In genomic region chr7:103870667-103871066, GRCm38 (mm10) we compare ENCODE assay signal across 15 mouse cellular contexts. TPM values are rescaled to one million over a fixed set of nuclear protein-coding genes. Genes with fewer than 3 reads are reported as not detected.
DNase-seq lines count a peak whose midpoint lies in the region; ATAC-seq and TF ChIP-seq lines count a peak whose summit lies in the region.
"Had no signal": no experiment of that assay in that cellular context is flagged by ENCODE, and none has a peak within 500 bp of the region (broad histone marks: within the 10 kb centered on the region; RNA-seq: fewer than 3 reads in every experiment).

No protein-coding gene starts in this region.

- H3K4me3 ChIP-seq in heart, embryonic 11.5 days (ENCODE audit: low read depth, low read length) = no peak overlapping the region
- no peak overlapping the region for H3K4me3 ChIP-seq in stomach, embryonic 14.5 days (ENCODE audit: low read depth, low read length)
- H3K4me3 ChIP-seq in stomach, postnatal 0 days (ENCODE audit: low read depth, low read length) = no peak overlapping the region
- peak overlapping the region in 1 of 2 experiments; percentile 20; a peak in 2 of 4 replicates for H3K4me3 ChIP-seq in liver, embryonic 14.5 days (ENCODE audit: insufficient read depth in 1 of 2, low read depth in 2 of 2, low read length in 2 of 2)
- H3K4me3 ChIP-seq in midbrain, embryonic 16.5 days (ENCODE audit: low read depth, low read length) = no peak overlapping the region
- H3K4me3 ChIP-seq: limb, embryonic 15.5 days had no signal

- no peak for TF ChIP-seq EP300 in stomach, postnatal 0 days (optimal IDR thresholded peaks at IDR 0.05)
- TF ChIP-seq EP300 in liver, embryonic 14.5 days (IDR thresholded peaks at IDR 0.05; ENCODE audit: low read depth) = peak; percentile 99

- peak overlapping the region; percentile 84 for H3K27ac ChIP-seq in heart, embryonic 11.5 days (ENCODE audit: low read depth, low read length)
- H3K27ac ChIP-seq in stomach, embryonic 14.5 days (ENCODE audit: low read length) = no peak overlapping the region
- H3K27ac ChIP-seq in stomach, postnatal 0 days (replicated peaks) = no peak overlapping the region
- peak overlapping the region; percentile 99 for H3K27ac ChIP-seq in liver, embryonic 14.5 days
- H3K27ac ChIP-seq in midbrain, embryonic 16.5 days (ENCODE audit: low read length) = no peak overlapping the region
- H3K27ac ChIP-seq: hindbrain, postnatal 0 days; limb, embryonic 15.5 days had no signal

- DNase-seq in heart, postnatal 25 days (ENCODE audit: low spot score) = no peak
- no peak for DNase-seq in stomach, postnatal 0 days (ENCODE audit: low spot score)
- peak in 2 of 3 experiments; percentile 92 for DNase-seq in liver, embryonic 14.5 days (ENCODE audit: low read depth in 3 of 3, low spot score in 3 of 3)
- no peak for DNase-seq in left cerebral cortex, adult 9 months (ENCODE audit: low spot score in 2 of 2)
- DNase-seq in embryo, embryonic 10.5 days (ENCODE audit: low spot score) = no peak
- DNase-seq: adrenal gland, postnatal 25 days; cerebellum, adult 2 months; kidney, postnatal 4 days; right cerebral cortex, postnatal 25 days had no signal

- ATAC-seq in heart, embryonic 11.5 days (replicated peaks; ENCODE audit: insufficient number of reproducible peaks, low FRiP score, low TSS enrichment) = peak; percentile 89
- peak; percentile 67; the same call in 1 of the 2 replicates for ATAC-seq in stomach, embryonic 14.5 days (ENCODE audit: insufficient number of reproducible peaks, insufficient read depth, low FRiP score, low read depth)
- no peak for ATAC-seq in stomach, postnatal 0 days (ENCODE audit: low FRiP score, low TSS enrichment)
- peak; percentile 88 for ATAC-seq in liver, embryonic 14.5 days (ENCODE audit: insufficient read depth)
- no peak for ATAC-seq in midbrain, embryonic 16.5 days
- ATAC-seq: hindbrain, postnatal 0 days had no signal

- H3K4me1 ChIP-seq in heart, embryonic 11.5 days (ENCODE audit: control insufficient read depth, insufficient read depth, low read length) = no peaks in the 10 kb centered on the region
- no peaks in the 10 kb centered on the region for H3K4me1 ChIP-seq in stomach, embryonic 14.5 days (ENCODE audit: control insufficient read depth, insufficient read depth, low read length)
- H3K4me1 ChIP-seq in stomach, postnatal 0 days (replicated peaks; ENCODE audit: control insufficient read depth, insufficient read depth) = no peaks in the 10 kb centered on the region
- peaks cover 62 to 63% of the 10 kb centered on the region in 2 experiments for H3K4me1 ChIP-seq in liver, embryonic 14.5 days (replicated peaks; ENCODE audit: control insufficient read depth in 2 of 2, insufficient read depth in 2 of 2, low read length in 1 of 2)
- no peaks in the 10 kb centered on the region for H3K4me1 ChIP-seq in midbrain, embryonic 16.5 days (ENCODE audit: control insufficient read depth, insufficient read depth, low read length)
- H3K4me1 ChIP-seq: limb, embryonic 15.5 days had no signal

- no peaks in the 10 kb centered on the region for H3K27me3 ChIP-seq in heart, embryonic 11.5 days (ENCODE audit: control insufficient read depth, insufficient read depth, low read length)
- H3K27me3 ChIP-seq in stomach, embryonic 14.5 days (ENCODE audit: control insufficient read depth, insufficient read depth, low read length) = no peaks in the 10 kb centered on the region
- H3K27me3 ChIP-seq in stomach, postnatal 0 days (ENCODE audit: control insufficient read depth, insufficient read depth, low read length) = no peaks in the 10 kb centered on the region
- no peaks in the 10 kb centered on the region for H3K27me3 ChIP-seq in liver, embryonic 14.5 days (ENCODE audit: control insufficient read depth, insufficient read depth, low read length)
- no peaks in the 10 kb centered on the region for H3K27me3 ChIP-seq in midbrain, embryonic 16.5 days (ENCODE audit: control insufficient read depth, insufficient read depth, low read depth, low read length)
- H3K27me3 ChIP-seq: limb, embryonic 15.5 days had no signal

- no peak overlapping the region for H3K4me2 ChIP-seq in heart, embryonic 11.5 days
- no peak overlapping the region for H3K4me2 ChIP-seq in stomach, embryonic 14.5 days (replicated peaks; ENCODE audit: low read depth, low read length)
- H3K4me2 ChIP-seq in stomach, postnatal 0 days (replicated peaks; ENCODE audit: low read depth) = no peak overlapping the region
- peak overlapping the region; percentile 67 for H3K4me2 ChIP-seq in liver, embryonic 14.5 days (ENCODE audit: low read depth)
- H3K4me2 ChIP-seq in midbrain, embryonic 16.5 days (ENCODE audit: low read length) = no peak overlapping the region
- H3K4me2 ChIP-seq: limb, embryonic 15.5 days had no signal

- TF ChIP-seq CTCF in stomach, postnatal 0 days (IDR thresholded peaks at IDR 0.05; ENCODE audit: low read depth) = no peak
- TF ChIP-seq CTCF in liver, embryonic 14.5 days (IDR thresholded peaks at IDR 0.05; ENCODE audit: low read depth) = no peak

- intact Hi-C loops in heart, postnatal 25 days (cut with DNase I) = loop anchor here (5.0 kb wide), 1 partner anchor 78 kb away; the partner anchor contains the start of gene Olfr67

- no peak overlapping the region; the same call in 1 of the 2 replicates for H3K9ac ChIP-seq in heart, embryonic 11.5 days (ENCODE audit: low read depth, low read length)
- no peak overlapping the region for H3K9ac ChIP-seq in stomach, embryonic 14.5 days (replicated peaks; ENCODE audit: low read depth, low read length)
- H3K9ac ChIP-seq in stomach, postnatal 0 days (ENCODE audit: low read length) = no peak overlapping the region
- H3K9ac ChIP-seq in liver, embryonic 14.5 days (replicated peaks) = peak overlapping the region; percentile 87
- no peak overlapping the region for H3K9ac ChIP-seq in midbrain, embryonic 16.5 days (ENCODE audit: low read depth, low read length)
- H3K9ac ChIP-seq: limb, embryonic 15.5 days had no signal

- H3K9me3 ChIP-seq in heart, embryonic 11.5 days (replicated peaks; ENCODE audit: control insufficient read depth, low read length) = no peaks in the 10 kb centered on the region
- H3K9me3 ChIP-seq in stomach, embryonic 14.5 days (ENCODE audit: control insufficient read depth, low read depth, low read length) = no peaks in the 10 kb centered on the region
- no peaks in the 10 kb centered on the region for H3K9me3 ChIP-seq in stomach, postnatal 0 days (ENCODE audit: control insufficient read depth, low read length)
- H3K9me3 ChIP-seq in liver, embryonic 14.5 days (ENCODE audit: control insufficient read depth, low read length) = no peaks in the 10 kb centered on the region
- H3K9me3 ChIP-seq in midbrain, embryonic 16.5 days (replicated peaks; ENCODE audit: control insufficient read depth, low read length, poor library complexity, severe bottlenecking) = no peaks in the 10 kb centered on the region
- H3K9me3 ChIP-seq: limb, embryonic 15.5 days had no signal

- no peaks in the 10 kb centered on the region for H3K36me3 ChIP-seq in heart, embryonic 11.5 days (ENCODE audit: control insufficient read depth, insufficient read depth, low read length)
- H3K36me3 ChIP-seq in stomach, embryonic 14.5 days (ENCODE audit: control insufficient read depth, insufficient read depth, low read length) = no peaks in the 10 kb centered on the region
- H3K36me3 ChIP-seq in stomach, postnatal 0 days (ENCODE audit: control insufficient read depth, insufficient read depth, low read length) = no peaks in the 10 kb centered on the region
- no peaks in the 10 kb centered on the region for H3K36me3 ChIP-seq in liver, embryonic 14.5 days (replicated peaks; ENCODE audit: control insufficient read depth, insufficient read depth, low read depth)
- no peaks in the 10 kb centered on the region for H3K36me3 ChIP-seq in midbrain, embryonic 16.5 days (ENCODE audit: control insufficient read depth, insufficient read depth, low read length)
- H3K36me3 ChIP-seq: limb, embryonic 15.5 days had no signal

RNA-seq across cellular contexts. Expression of gene Olfr66, which starts 15.4 kb away (rescaled TPM):
- polyA plus RNA-seq in heart, embryonic 11.5 days (2014; fragmentation: Nextera tagmentation; extraction: Ambion mirVana) = not detected in 2 replicates
- not detected for total RNA-seq in heart, postnatal 25 days (2021)
- not detected in 2 replicates for polyA plus RNA-seq in stomach, embryonic 14.5 days (2014; fragmentation: Nextera tagmentation; extraction: Ambion mirVana)
- not detected in 2 replicates for polyA plus RNA-seq in stomach, postnatal 0 days (2015; fragmentation: Nextera tagmentation; extraction: Ambion mirVana)
- polyA plus RNA-seq in liver, embryonic 14.5 days (2012; rRNA removed) = 0.03 TPM in 1 of 2 replicates, not detected in the other
- polyA plus RNA-seq in liver, embryonic 14.5 days (2014; fragmentation: Nextera tagmentation; extraction: Ambion mirVana) = not detected in 2 replicates
- not detected in 2 replicates for polyA plus RNA-seq in midbrain, embryonic 16.5 days (2015; fragmentation: Nextera tagmentation; extraction: Ambion mirVana)
- total RNA-seq: adrenal gland, postnatal 25 days; heart, adult 8-10 months; hindbrain, postnatal 0 days had no signal
- polyA plus RNA-seq: cerebellum, adult 2 months; hindbrain, postnatal 0 days; limb, embryonic 15.5 days had no signal

RNA-seq across cellular contexts. Expression of gene Hbb-y, which starts 17.7 kb away (rescaled TPM):
- polyA plus RNA-seq in heart, embryonic 11.5 days (2014; fragmentation: Nextera tagmentation; extraction: Ambion mirVana) = 35,401 and 41,924 TPM in 2 replicates
- total RNA-seq in heart, postnatal 25 days (2021) = not detected
- polyA plus RNA-seq in stomach, embryonic 14.5 days (2014; fragmentation: Nextera tagmentation; extraction: Ambion mirVana) = 616 and 882 TPM in 2 replicates
- not detected in 2 replicates for polyA plus RNA-seq in stomach, postnatal 0 days (2015; fragmentation: Nextera tagmentation; extraction: Ambion mirVana)
- polyA plus RNA-seq in liver, embryonic 14.5 days (2012; rRNA removed) = 361 and 394 TPM in 2 replicates
- polyA plus RNA-seq in liver, embryonic 14.5 days (2014; fragmentation: Nextera tagmentation; extraction: Ambion mirVana) = 543 and 665 TPM in 2 replicates
- polyA plus RNA-seq in midbrain, embryonic 16.5 days (2015; fragmentation: Nextera tagmentation; extraction: Ambion mirVana) = 6.2 and 23.2 TPM in 2 replicates
- total RNA-seq: adrenal gland, postnatal 25 days; heart, adult 8-10 months; hindbrain, postnatal 0 days had no signal

RNA-seq across cellular contexts. Expression of gene Olfr64, which starts 23.6 kb away (rescaled TPM):
- not detected in 2 replicates for polyA plus RNA-seq in heart, embryonic 11.5 days (2014; fragmentation: Nextera tagmentation; extraction: Ambion mirVana)
- not detected for total RNA-seq in heart, postnatal 25 days (2021)
- not detected in 2 replicates for polyA plus RNA-seq in stomach, embryonic 14.5 days (2014; fragmentation: Nextera tagmentation; extraction: Ambion mirVana)
- polyA plus RNA-seq in stomach, postnatal 0 days (2015; fragmentation: Nextera tagmentation; extraction: Ambion mirVana) = not detected in 2 replicates
- polyA plus RNA-seq in liver, embryonic 14.5 days (2012; rRNA removed) = under 0.01 TPM in 1 of 2 replicates, not detected in the other
- not detected in 2 replicates for polyA plus RNA-seq in liver, embryonic 14.5 days (2014; fragmentation: Nextera tagmentation; extraction: Ambion mirVana)
- not detected in 2 replicates for polyA plus RNA-seq in midbrain, embryonic 16.5 days (2015; fragmentation: Nextera tagmentation; extraction: Ambion mirVana)
- total RNA-seq: adrenal gland, postnatal 25 days; heart, adult 8-10 months; hindbrain, postnatal 0 days had no signal
- polyA plus RNA-seq: cerebellum, adult 2 months; hindbrain, postnatal 0 days; limb, embryonic 15.5 days had no signal

RNA-seq across cellular contexts. Expression of gene Hbb-bh1, which starts 27.7 kb away (rescaled TPM):
- 7,786 and 8,740 TPM in 2 replicates for polyA plus RNA-seq in heart, embryonic 11.5 days (2014; fragmentation: Nextera tagmentation; extraction: Ambion mirVana)
- total RNA-seq in heart, postnatal 25 days (2021) = not detected
- polyA plus RNA-seq in stomach, embryonic 14.5 days (2014; fragmentation: Nextera tagmentation; extraction: Ambion mirVana) = 2.9 and 6.2 TPM in 2 replicates
- polyA plus RNA-seq in stomach, postnatal 0 days (2015; fragmentation: Nextera tagmentation; extraction: Ambion mirVana) = not detected in 2 replicates
- 94.8 and 146 TPM in 2 replicates for polyA plus RNA-seq in liver, embryonic 14.5 days (2012; rRNA removed)
- 155 and 211 TPM in 2 replicates for polyA plus RNA-seq in liver, embryonic 14.5 days (2014; fragmentation: Nextera tagmentation; extraction: Ambion mirVana)
- not detected in 2 replicates for polyA plus RNA-seq in midbrain, embryonic 16.5 days (2015; fragmentation: Nextera tagmentation; extraction: Ambion mirVana)
- total RNA-seq: adrenal gland, postnatal 25 days; heart, adult 8-10 months; hindbrain, postnatal 0 days had no signal
- polyA plus RNA-seq: hindbrain, postnatal 0 days had no signal

RNA-seq across cellular contexts. Expression of gene Hbb-bh2, which starts 30.3 kb away (rescaled TPM):
- polyA plus RNA-seq in heart, embryonic 11.5 days (2014; fragmentation: Nextera tagmentation; extraction: Ambion mirVana) = 0.31 TPM in 1 of 2 replicates, not detected in the other
- not detected for total RNA-seq in heart, postnatal 25 days (2021)
- polyA plus RNA-seq in stomach, embryonic 14.5 days (2014; fragmentation: Nextera tagmentation; extraction: Ambion mirVana) = not detected in 2 replicates
- polyA plus RNA-seq in stomach, postnatal 0 days (2015; fragmentation: Nextera tagmentation; extraction: Ambion mirVana) = not detected in 2 replicates
- polyA plus RNA-seq in liver, embryonic 14.5 days (2012; rRNA removed) = 0.19 and 0.36 TPM in 2 replicates
- polyA plus RNA-seq in liver, embryonic 14.5 days (2014; fragmentation: Nextera tagmentation; extraction: Ambion mirVana) = not detected in 2 replicates
- polyA plus RNA-seq in midbrain, embryonic 16.5 days (2015; fragmentation: Nextera tagmentation; extraction: Ambion mirVana) = not detected in 2 replicates
- total RNA-seq: adrenal gland, postnatal 25 days; heart, adult 8-10 months; hindbrain, postnatal 0 days had no signal
- polyA plus RNA-seq: cerebellum, adult 2 months; hindbrain, postnatal 0 days; limb, embryonic 15.5 days had no signal

Comparison
In these comparisons a context has a peak if more than half of its experiments do, and no peak if none do; other contexts are left out.
1. ATAC-seq: peak in heart, embryonic 11.5 days (single experiment), stomach, embryonic 14.5 days (single experiment) and liver, embryonic 14.5 days (single experiment); none in stomach, postnatal 0 days (single experiment) and midbrain, embryonic 16.5 days (single experiment).
2. RNA of gene Hbb-y, which starts 17.7 kb away (polyA plus RNA-seq): 35,401 to 41,924 TPM in heart, embryonic 11.5 days, 616 to 882 TPM in stomach, embryonic 14.5 days and 361 to 665 TPM in liver, embryonic 14.5 days; 6.2 to 23.2 TPM in midbrain, embryonic 16.5 days and not detected in stomach, postnatal 0 days; every median in the first group is over 10 times any median in the second.
3. H3K27ac ChIP-seq: peak in heart, embryonic 11.5 days (single experiment) and liver, embryonic 14.5 days (single experiment); none in stomach, embryonic 14.5 days (single experiment), stomach, postnatal 0 days (single experiment) and midbrain, embryonic 16.5 days (single experiment).
4. DNase-seq: peak in liver, embryonic 14.5 days (2 of 3); none in heart, postnatal 25 days (single experiment), stomach, postnatal 0 days (single experiment), left cerebral cortex, adult 9 months (0 of 2) and embryo, embryonic 10.5 days (single experiment).